Mouse (Mus musculus) kidney, embryonic 14.5 days (tissue): Measurements from ENCODE around the gene Rdh16. TPM values are rescaled to one million over a fixed set of nuclear protein-coding genes. Genes with fewer than 3 reads are reported as not detected.
"Not testable (repeated sequence)": the region's sequence is repeated elsewhere in the genome, so short reads cannot be mapped to it uniquely, and the experiment has no call there.

ENCODE experiments used
- ATAC-seq: fragments of 200-750 bp; cut with Nextera tagmentation; 2 replicates; pipeline ENCODE4 v1.8.0; 2017; ENCODE audit warnings: moderate number of reproducible peaks, mild to moderate bottlenecking, moderate TSS enrichment, moderate library complexity; ENCODE audit not compliant: low FRiP score, low TSS enrichment
- H3K27ac ChIP-seq: fragments of 300-500 bp; sonication (generic); 2 replicates; pipeline ENCODE4 v1.5.1; 2014; ENCODE audit warnings: low read depth, mild to moderate bottlenecking, low read length, moderate library complexity, mixed read lengths
- H3K27me3 ChIP-seq: fragments of 300-500 bp; sonication (generic); 2 replicates; pipeline ENCODE4 v1.6.1; 2014; ENCODE audit warnings: mild to moderate bottlenecking, low read length; ENCODE audit not compliant: control insufficient read depth, insufficient read depth
- H3K36me3 ChIP-seq: fragments of 300-500 bp; sonication (generic); 2 replicates; pipeline ENCODE4 v1.6.1; 2014; ENCODE audit warnings: low read length, mixed read lengths; ENCODE audit not compliant: control insufficient read depth, insufficient read depth
- H3K4me1 ChIP-seq: fragments of 300-500 bp; sonication (generic); 2 replicates; pipeline ENCODE4 v1.6.1; 2014; ENCODE audit warnings: low read length, mixed read lengths; ENCODE audit not compliant: control insufficient read depth, insufficient read depth
- H3K4me2 ChIP-seq: fragments of 300-500 bp; sonication (generic); replicated peaks from 2 replicates; pipeline ENCODE4 v1.6.1; 2014; ENCODE audit warnings: low read depth, mild to moderate bottlenecking, low read length
- H3K4me3 ChIP-seq: fragments of 300-500 bp; sonication (generic); 2 replicates; pipeline ENCODE4 v1.5.1; 2014; ENCODE audit warnings: mild to moderate bottlenecking, low read length
- H3K9ac ChIP-seq: fragments of 300-500 bp; sonication (generic); 2 replicates; pipeline ENCODE4 v1.6.1; 2014; ENCODE audit warnings: low read depth, mild to moderate bottlenecking, low read length, moderate library complexity
- H3K9me3 ChIP-seq: fragments of 300-500 bp; sonication (generic); 2 replicates; pipeline ENCODE4 v1.6.1; 2016; ENCODE audit warnings: low read length; ENCODE audit not compliant: control insufficient read depth
- WGBS: fragments of 180-500 bp; shearing (Covaris S2); extraction: QIAGEN DNeasy Blood & Tissue Kit; methylation state at CpG from one replicate; pipeline ENCODE4 v1.1.7; 2014; 5-methylcytosine and 5-hydroxymethylcytosine counted together
- polyA plus RNA-seq: library from polyadenylated mRNA; unstranded; fragments of >200 nt; fragmentation: Nextera tagmentation; extraction: Ambion mirVana; gene quantifications from 2 replicates; pipeline ENCODE4 v1.2.1, GENCODE M21; 2014

Rdh16 gene
- polyA plus RNA-seq, 1 experiment from 2014 or later, result 0.14 TPM

GRCm38 (mm10) chr10:127817268-127817910 is 16.4 kb downstream of the Rdh16 start:
- H3K9me3 ChIP-seq, H3K4me1 ChIP-seq, H3K27ac ChIP-seq, H3K4me3 ChIP-seq, H3K4me2 ChIP-seq, H3K9ac ChIP-seq, H3K36me3 ChIP-seq, ATAC-seq, H3K27me3 ChIP-seq: not testable (repeated sequence)
- WGBS, result 73% methylated on average over 4 of the region's 4 CpGs

- ATAC-seq, H3K4me3 ChIP-seq, H3K9ac ChIP-seq, H3K4me1 ChIP-seq, H3K27me3 ChIP-seq, H3K27ac ChIP-seq, H3K36me3 ChIP-seq, H3K9me3 ChIP-seq, H3K4me2 ChIP-seq: not testable (repeated sequence)
- WGBS, result 94% methylated on average over 2 of the region's 2 CpGs
Observed at GRCm38 (mm10) chr10:127821806-127822205, 20.9 kb downstream of the Rdh16 start.

- Histone ChIP-seq H3K9me3 (peaks cover 9% of the 10 kb centered on the region; the same call in 1 of the 2 replicates), H3K27ac (no peak overlapping the region), H3K27me3 (no peaks in the 10 kb centered on the region), H3K36me3 (no peaks in the 10 kb centered on the region), H3K4me1 (no peaks in the 10 kb centered on the region), H3K4me2 (no peak overlapping the region), H3K9ac (no peak overlapping the region), H3K4me3 (no peak overlapping the region)
- no peak for ATAC-seq
- WGBS, result 82% methylated on average over 6 of the region's 6 CpGs
Observed at GRCm38 (mm10) chr10:127825386-127825785, 24.4 kb downstream of the Rdh16 start.

- Histone ChIP-seq H3K9me3 (peaks cover 5% of the 10 kb centered on the region; the same call in 1 of the 2 replicates), H3K27me3 (no peaks in the 10 kb centered on the region), H3K4me3 (no peak overlapping the region), H3K9ac (no peak overlapping the region), H3K36me3 (no peaks in the 10 kb centered on the region), H3K27ac (no peak overlapping the region), H3K4me2 (no peak overlapping the region), H3K4me1 (no peaks in the 10 kb centered on the region)
- no peak for ATAC-seq
- WGBS, result 64% methylated on average over 3 of the region's 3 CpGs
Observed at GRCm38 (mm10) chr10:127829121-127829520, 28.2 kb downstream of the Rdh16 start.

- not testable (repeated sequence) for ATAC-seq, H3K27ac ChIP-seq
- 83% methylated on average over 1 of the region's 1 CpGs for WGBS
Observed at GRCm38 (mm10) chr10:127834186-127834585, 33.2 kb downstream of the Rdh16 start.

GRCm38 (mm10) chr10:127835292-127835691 is 34.3 kb downstream of the Rdh16 start:
- ATAC-seq, result no peak
- Histone ChIP-seq H3K4me2 (no peak overlapping the region), H3K27ac (peak overlapping the region; percentile 59; the same call in 1 of the 2 replicates), H3K36me3 (no peaks in the 10 kb centered on the region), H3K27me3 (no peaks in the 10 kb centered on the region), H3K9ac (no peak overlapping the region), H3K9me3 (no peaks in the 10 kb centered on the region), H3K4me3 (no peak overlapping the region), H3K4me1 (no peaks in the 10 kb centered on the region)
- 64% methylated on average over 5 of the region's 5 CpGs for WGBS

More at GRCm38 (mm10) chr10:127834186-127834585, 33.2 kb downstream of the Rdh16 start:
- H3K27me3 ChIP-seq, H3K4me2 ChIP-seq, H3K4me1 ChIP-seq, H3K9me3 ChIP-seq, H3K9ac ChIP-seq, H3K36me3 ChIP-seq, H3K4me3 ChIP-seq: not testable (repeated sequence)

GRCm38 (mm10) chr10:127837793-127838192 is 36.8 kb downstream of the Rdh16 start:
- H3K27me3 ChIP-seq, H3K36me3 ChIP-seq, H3K4me2 ChIP-seq, H3K4me3 ChIP-seq, H3K27ac ChIP-seq, H3K9ac ChIP-seq, H3K4me1 ChIP-seq, ATAC-seq, H3K9me3 ChIP-seq: not testable (repeated sequence)
- 92% methylated on average over 5 of the region's 5 CpGs for WGBS

- Histone ChIP-seq H3K36me3 (no peaks in the 10 kb centered on the region), H3K9me3 (no peaks in the 10 kb centered on the region), H3K4me3 (no peak overlapping the region), H3K4me1 (no peaks in the 10 kb centered on the region), H3K9ac (no peak overlapping the region), H3K27me3 (no peaks in the 10 kb centered on the region), H3K27ac (no peak overlapping the region), H3K4me2 (no peak overlapping the region)
- WGBS, result 87% methylated on average over 2 of the region's 2 CpGs
- no peak for ATAC-seq
Observed at GRCm38 (mm10) chr10:127838539-127838938, 37.6 kb downstream of the Rdh16 start.

GRCm38 (mm10) chr10:127840776-127841175 is 39.8 kb downstream of the Rdh16 start:
- Histone ChIP-seq H3K27ac (no peak overlapping the region), H3K9me3 (no peaks in the 10 kb centered on the region), H3K36me3 (no peaks in the 10 kb centered on the region), H3K27me3 (no peaks in the 10 kb centered on the region), H3K4me2 (no peak overlapping the region), H3K4me3 (no peak overlapping the region), H3K9ac (no peak overlapping the region), H3K4me1 (no peaks in the 10 kb centered on the region)
- ATAC-seq, result no peak
- WGBS, result 86% methylated on average over 2 of the region's 2 CpGs
